Mouse (Mus musculus) kidney, adult 2 months (tissue): ENCODE results near the gene Chuk.

ENCODE experiments used
- CTCF ChIP-seq: fragments of 200-500 bp; conservative IDR thresholded peaks from 2 replicates; pipeline ENCODE4 v1.5.1; 2011; ENCODE audit warnings: low read depth, mild to moderate bottlenecking, control low read depth, low read length, moderate library complexity, mixed read lengths; ENCODE audit not compliant: insufficient read depth, insufficient read length
- POLR2A ChIP-seq: fragments of 200-500 bp; IDR thresholded peaks from one replicate; pipeline ENCODE4 v1.6.1; 2011; ENCODE audit warnings: low read depth, low read length, control low read depth

- TF ChIP-seq CTCF (no peak), POLR2A (no peak)
Measured at GRCm38 (mm10) chr19:44077024-44077423, 30.3 kb downstream of the Chuk start.
